Mouse (Mus musculus): ENCODE results near the gene Ndnf. TPM values are rescaled to one million over a fixed set of nuclear protein-coding genes. Genes with fewer than 3 reads are reported as not detected.

The Ndnf gene
- polyA plus RNA-seq, 1 experiment from 2014 or later: 7.3 TPM

DNA sequence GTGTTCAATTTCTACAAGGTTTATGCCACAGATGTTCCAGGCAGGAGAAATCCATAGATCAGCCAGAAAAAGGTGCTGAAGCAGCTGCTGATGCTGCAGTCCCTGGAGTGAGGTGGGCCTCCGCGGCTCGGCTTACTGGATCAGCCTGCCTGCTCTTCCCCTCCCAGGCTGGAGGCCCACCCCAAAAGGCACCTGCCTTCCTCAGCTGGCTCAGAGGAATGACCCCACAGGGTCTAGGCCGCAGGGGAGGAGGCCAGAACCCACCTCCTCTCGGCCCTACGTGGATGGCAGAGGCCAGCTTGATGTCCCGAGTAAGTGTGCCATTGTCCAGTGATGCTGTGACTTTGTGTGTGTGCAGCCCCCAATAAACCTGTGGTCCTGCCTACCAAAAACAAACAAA is 86.8 kb downstream of the Ndnf start:
- no peak overlapping the region for H3K4me2 ChIP-seq
- WGBS: 62% methylated on average over 7 of the region's 7 CpGs
- no peak overlapping the region for H3K4me3 ChIP-seq (replicated peaks)

GRCm38 (mm10) chr6:65759174-65759573 is 87.8 kb downstream of the Ndnf start:
- Histone ChIP-seq H3K9me3 (no peaks in the 10 kb centered on the region), H3K36me3 (no peaks in the 10 kb centered on the region), H3K9ac (replicated peaks) (no peak overlapping the region), H3K4me2 (no peak overlapping the region), H3K4me3 (replicated peaks) (no peak overlapping the region), H3K4me1 (replicated peaks) (no peaks in the 10 kb centered on the region), H3K27ac (no peak overlapping the region), H3K27me3 (no peaks in the 10 kb centered on the region)
- WGBS: 64% methylated on average over 5 of the region's 5 CpGs
- no peak for ATAC-seq (ENCODE audit: insufficient number of reproducible peaks, insufficient read depth, low FRiP score, low TSS enrichment, low read depth)

More for the DNA sequence above, 86.8 kb downstream of the Ndnf start:
- Histone ChIP-seq H3K27ac (no peak overlapping the region), H3K9ac (replicated peaks) (no peak overlapping the region), H3K9me3 (no peaks in the 10 kb centered on the region), H3K36me3 (no peaks in the 10 kb centered on the region), H3K27me3 (no peaks in the 10 kb centered on the region), H3K4me1 (replicated peaks) (no peaks in the 10 kb centered on the region)
- ATAC-seq (ENCODE audit: insufficient number of reproducible peaks, insufficient read depth, low FRiP score, low TSS enrichment, low read depth): no peak

DNA sequence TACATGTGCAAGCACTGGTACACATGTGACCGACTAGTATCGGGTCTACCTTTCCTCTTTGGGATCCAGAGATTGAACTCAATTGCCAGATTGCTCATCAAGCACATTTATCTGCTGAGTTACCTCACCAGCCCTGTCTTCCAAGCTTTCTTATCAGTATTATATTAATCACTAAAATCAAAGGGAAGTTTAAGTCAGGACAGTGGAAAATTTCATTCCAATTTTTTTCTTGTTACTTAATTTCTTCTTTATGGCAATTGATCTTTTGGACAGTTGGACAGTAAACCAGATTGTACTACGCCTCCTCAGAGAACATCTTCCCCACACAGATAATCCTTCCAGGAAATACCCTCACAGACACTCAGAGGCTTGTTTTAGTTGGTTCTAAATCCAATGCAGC is 88.7 kb downstream of the Ndnf start:
- H3K27ac ChIP-seq: no peak overlapping the region
- no peaks in the 10 kb centered on the region for H3K36me3 ChIP-seq
- H3K4me3 ChIP-seq (replicated peaks): no peak overlapping the region
- H3K4me2 ChIP-seq: no peak overlapping the region
- no peaks in the 10 kb centered on the region; the same call in 1 of the 2 replicates for H3K4me1 ChIP-seq (replicated peaks)
- no peak overlapping the region for H3K9ac ChIP-seq (replicated peaks)
- H3K27me3 ChIP-seq: no peaks in the 10 kb centered on the region
- H3K9me3 ChIP-seq: no peaks in the 10 kb centered on the region
- 85% methylated on average over 3 of the region's 3 CpGs for WGBS
- no peak for ATAC-seq (ENCODE audit: insufficient number of reproducible peaks, insufficient read depth, low FRiP score, low TSS enrichment, low read depth)

Other genes starting within 250 kb of the Ndnf start
- not detected in 2 replicates for gene Tnip3, start 146.3 kb upstream of the Ndnf start, polyA plus RNA-seq (2016; fragmentation: Nextera tagmentation; extraction: Ambion mirVana)
- 26.4 and 28.4 TPM in 2 replicates for gene Prdm5, start 107.4 kb downstream of the Ndnf start, polyA plus RNA-seq (2016; fragmentation: Nextera tagmentation; extraction: Ambion mirVana)

Measured in limb, embryonic 12.5 days (tissue).